Mouse (Mus musculus) cerebellum, postnatal 36 days (tissue): Measurements from ENCODE around the gene Cntn2.
"Not testable (repeated sequence)": the region's sequence is repeated elsewhere in the genome, so short reads cannot be mapped to it uniquely, and the experiment has no call there.

Experiments used
- DNase-seq, 2 experiments: peaks; one replicate each; pipeline ENCODE4 v3.0.0; 2021 to 2022; ENCODE audit warnings: mixed read lengths in 2 of 2

Gene Cntn2

GRCm38 (mm10) chr1:132511521-132511920, 31.5 kb downstream of the Cntn2 start:
- peak; percentile 29 to 31 for DNase-seq

- DNase-seq, result peak; percentile 18 to 38
Observed at GRCm38 (mm10) chr1:132509771-132510170, 33.3 kb downstream of the Cntn2 start.

- no peak for DNase-seq
Observed at GRCm38 (mm10) chr1:132506656-132507055, 36.4 kb downstream of the Cntn2 start.

GRCm38 (mm10) chr1:132506058-132506457, 37.0 kb downstream of the Cntn2 start, which contains the start of gene Tmem81:
Gene Tmem81, plus strand, starts transcription at chr1:132506230.
- no peak for DNase-seq

GRCm38 (mm10) chr1:132505155-132505554, 37.9 kb downstream of the Cntn2 start:
- no peak for DNase-seq

- DNase-seq, result peak in 1 of 2 experiments; percentile 47
Observed at GRCm38 (mm10) chr1:132500535-132500934, 42.5 kb downstream of the Cntn2 start.

GRCm38 (mm10) chr1:132483759-132484158, 59.3 kb downstream of the Cntn2 start:
- no peak for DNase-seq

GRCm38 (mm10) chr1:132483234-132483633, 59.8 kb downstream of the Cntn2 start:
- no peak for DNase-seq

- DNase-seq, result no peak
Observed at GRCm38 (mm10) chr1:132481619-132482018, 61.4 kb downstream of the Cntn2 start.

- no peak for DNase-seq
Observed at GRCm38 (mm10) chr1:132479438-132479837, 63.6 kb downstream of the Cntn2 start.

GRCm38 (mm10) chr1:132476928-132477691, 65.9 kb downstream of the Cntn2 start, which contains the start of gene Rbbp5:
Gene Rbbp5, plus strand, starts transcription at chr1:132477365.
- DNase-seq, result peak; percentile 86 to 93

- DNase-seq, result no peak
Observed at GRCm38 (mm10) chr1:132476575-132476927, 66.5 kb downstream of the Cntn2 start.

GRCm38 (mm10) chr1:132474496-132474895, 68.6 kb downstream of the Cntn2 start:
- no peak for DNase-seq

GRCm38 (mm10) chr1:132472537-132472936, 70.5 kb downstream of the Cntn2 start:
- DNase-seq, result no peak

GRCm38 (mm10) chr1:132471499-132471898, 71.6 kb downstream of the Cntn2 start:
- no peak for DNase-seq

GRCm38 (mm10) chr1:132471032-132471431, 72.0 kb downstream of the Cntn2 start:
- no peak for DNase-seq

- not testable (repeated sequence) for DNase-seq
Observed at GRCm38 (mm10) chr1:132470031-132470430, 73.0 kb downstream of the Cntn2 start.

- DNase-seq, result no peak
Observed at GRCm38 (mm10) chr1:132469519-132469918, 73.5 kb downstream of the Cntn2 start.

GRCm38 (mm10) chr1:132468926-132469325, 74.1 kb downstream of the Cntn2 start:
- DNase-seq, result no peak

- no peak for DNase-seq
Observed at GRCm38 (mm10) chr1:132464651-132465050, 78.4 kb downstream of the Cntn2 start.
